Mouse (Mus musculus): ENCODE measurements around the gene Apeh.

DNA sequence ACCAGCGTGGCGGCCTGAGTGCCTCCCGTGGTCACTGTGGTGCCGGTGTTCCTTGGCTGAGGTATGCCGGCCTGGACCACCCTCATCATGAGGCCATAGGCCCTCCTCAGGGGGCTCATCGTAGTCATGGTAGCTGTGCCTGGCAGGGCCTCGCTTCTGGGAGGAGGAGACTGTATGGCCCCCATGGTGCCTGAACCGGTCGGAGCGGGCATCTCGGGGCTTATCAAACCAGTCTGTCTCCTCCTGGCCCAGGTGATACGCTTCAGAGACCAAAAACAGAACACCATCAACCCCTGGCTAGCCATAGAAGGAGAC is 11.1 kb upstream of the Apeh start:
- TF ChIP-seq GATA1 (IDR thresholded peaks at IDR 0.05; ENCODE audit: borderline replicate concordance, low read length): no peak
- no peak for TF ChIP-seq CTCF (IDR thresholded peaks at IDR 0.05; ENCODE audit: low read depth, low read length)

Measured in G1E (cell line).